Mouse (Mus musculus): ENCODE measurements around the gene Agr2.

Agr2 gene

DNA sequence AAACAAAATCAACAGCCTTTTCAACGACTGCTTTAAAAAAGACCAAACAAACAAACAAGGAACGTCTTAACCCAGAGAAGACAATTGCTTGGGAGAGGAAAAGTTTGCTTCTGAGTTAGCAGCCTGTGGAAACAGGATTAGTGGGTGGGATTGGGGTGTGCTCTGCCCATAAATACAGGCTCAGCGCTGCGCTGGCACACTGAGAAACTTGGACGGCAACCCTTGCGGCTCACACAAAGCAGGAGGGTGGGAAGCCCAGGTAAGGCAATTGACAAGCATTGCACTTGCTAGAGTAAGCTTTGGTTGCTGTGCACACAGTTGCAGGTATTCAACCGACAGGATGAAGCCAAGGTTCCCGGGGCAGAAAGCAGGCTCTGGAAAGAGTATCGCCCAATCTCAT is at the start of gene Agr2:
TSS of gene Agr2 (plus strand) at position 197 of the 400 bp plus-strand sequence.
- no peak for DNase-seq

DNA sequence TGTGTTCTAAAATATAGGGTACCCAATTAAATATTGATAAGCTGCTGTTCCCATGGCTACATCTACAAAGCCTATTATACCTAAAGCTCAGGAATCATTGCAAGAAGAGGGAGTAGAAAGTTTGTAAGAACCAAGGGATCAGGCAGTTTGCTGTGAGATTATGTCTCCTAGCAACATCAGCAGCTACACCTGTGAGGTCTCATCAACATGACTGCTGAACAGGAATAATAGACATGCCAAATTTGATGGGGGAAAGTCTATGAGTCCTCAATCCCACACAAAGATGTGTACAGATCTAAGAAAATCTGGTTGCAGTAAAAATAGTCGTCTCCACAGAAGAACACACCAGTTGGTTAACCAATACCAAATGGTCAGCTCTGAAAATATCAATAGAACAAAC is 41.0 kb upstream of the Agr2 start:
- DNase-seq: no peak

DNA sequence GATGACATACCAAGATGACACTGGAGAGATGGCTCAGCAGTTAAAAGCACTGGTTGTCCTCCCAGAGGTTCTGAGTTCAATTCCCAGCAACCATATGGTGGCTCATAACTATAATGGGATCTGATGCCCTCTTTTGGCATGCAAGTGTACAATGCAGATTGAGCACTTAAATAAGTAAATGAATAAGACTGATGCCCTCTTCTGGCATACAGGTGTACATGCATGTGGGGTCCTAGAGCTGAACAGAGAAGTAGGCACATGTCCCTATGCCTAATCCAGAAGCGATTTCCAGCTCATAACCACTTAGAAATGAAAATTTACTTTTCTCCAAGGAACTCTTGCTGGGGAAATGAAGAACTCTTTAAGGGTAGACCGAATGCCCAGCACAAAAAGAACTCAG is 35.5 kb upstream of the Agr2 start:
- DNase-seq: no peak

DNA sequence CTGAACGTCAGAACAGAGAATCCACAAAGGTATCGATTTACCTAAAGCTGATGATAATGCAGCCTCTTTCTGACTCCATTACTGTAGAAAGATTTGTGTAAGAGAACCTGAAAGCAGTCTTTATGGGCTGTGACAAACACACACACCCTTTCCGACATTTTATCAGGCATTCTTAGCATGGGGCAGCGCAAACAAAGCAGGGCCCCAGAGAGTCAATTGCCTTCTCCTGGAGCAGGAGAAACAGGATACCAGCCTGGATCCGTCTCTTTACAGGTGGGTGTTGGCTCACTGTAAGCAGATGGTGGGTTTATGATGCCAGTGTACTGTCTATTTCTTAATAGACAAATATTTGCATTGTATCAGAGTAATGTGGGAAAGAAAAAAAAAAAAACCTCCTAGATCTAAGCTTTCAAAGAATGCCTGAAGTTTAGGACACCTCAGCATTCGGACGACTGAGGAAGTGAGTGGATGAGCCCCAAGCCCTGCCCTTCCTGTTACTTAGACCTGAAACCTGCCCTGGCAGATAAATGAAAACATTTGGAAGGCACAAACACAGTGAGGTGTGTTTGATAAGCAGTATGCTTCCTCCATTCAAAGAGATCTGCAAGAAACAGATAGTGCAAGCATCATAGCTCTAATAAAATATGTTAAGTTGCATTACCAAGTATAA is 26.5 kb upstream of the Agr2 start:
- DNase-seq: no peak

DNA sequence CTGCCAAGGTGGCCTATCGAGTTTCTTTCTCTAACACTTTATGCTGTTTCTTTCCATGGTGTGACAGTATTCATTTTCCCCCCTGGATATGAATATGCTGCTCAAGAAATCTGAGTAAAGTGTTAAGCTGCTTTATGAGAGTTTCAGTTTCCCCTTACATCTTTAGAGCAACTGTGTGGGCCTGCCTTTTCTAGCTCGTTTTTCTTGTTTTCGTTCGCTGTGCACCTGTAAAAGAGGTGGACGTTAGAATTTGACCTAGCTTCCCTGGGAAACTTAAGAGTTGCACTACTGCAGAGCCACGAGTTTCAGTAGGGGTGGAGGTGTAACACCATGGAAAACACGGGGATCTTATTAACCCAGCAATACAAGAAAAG is 26.0 kb upstream of the Agr2 start:
- DNase-seq: no peak

DNA sequence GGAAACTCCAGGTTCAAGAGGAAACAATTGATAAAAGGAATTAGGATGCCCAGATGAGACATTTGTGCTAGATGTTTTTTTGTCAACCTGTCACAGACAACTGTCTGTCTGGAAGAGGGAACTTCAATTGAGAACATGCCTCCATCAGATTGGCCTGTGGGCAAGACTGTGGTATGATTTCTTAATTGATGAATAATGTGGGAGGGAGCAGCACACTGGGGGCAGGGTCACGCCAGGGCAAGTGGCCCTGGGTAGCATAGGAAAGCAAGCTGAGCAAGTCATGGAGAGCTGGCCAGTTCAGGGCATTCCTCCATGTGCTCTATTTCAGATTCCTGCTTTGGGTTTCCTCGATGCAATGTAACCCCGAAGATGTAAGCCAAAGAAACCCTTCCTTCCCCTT is 16.8 kb upstream of the Agr2 start:
- DNase-seq: no peak

DNA sequence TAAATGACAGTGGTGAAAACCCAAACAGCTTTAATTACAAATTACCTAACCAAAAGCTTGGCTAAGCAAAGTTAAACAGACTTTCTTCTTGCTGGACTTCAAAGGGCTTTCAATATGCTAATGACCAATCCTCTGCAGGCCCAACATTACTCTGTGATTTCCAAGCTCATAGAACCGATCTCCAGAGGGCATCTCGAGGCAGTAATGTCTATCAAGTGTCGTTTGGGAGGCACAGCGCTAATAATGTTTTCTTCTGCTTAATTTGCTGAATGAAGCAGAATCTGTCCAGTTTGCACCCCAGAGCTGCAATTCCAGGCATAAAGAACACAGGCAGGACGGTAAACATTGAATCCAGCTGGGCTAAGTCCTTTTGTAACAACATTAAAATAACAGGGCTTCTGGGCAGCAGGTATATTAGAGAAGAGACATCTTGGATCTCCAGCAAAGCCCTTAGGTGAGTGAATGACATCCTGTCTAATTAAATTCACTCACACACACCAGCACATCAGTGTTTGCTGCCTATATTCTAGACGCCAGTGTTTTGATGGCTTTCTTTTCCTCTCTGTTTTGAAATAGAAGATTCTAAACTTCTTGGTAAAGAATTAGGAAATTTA is 15.0 kb upstream of the Agr2 start:
- DNase-seq: no peak

DNA sequence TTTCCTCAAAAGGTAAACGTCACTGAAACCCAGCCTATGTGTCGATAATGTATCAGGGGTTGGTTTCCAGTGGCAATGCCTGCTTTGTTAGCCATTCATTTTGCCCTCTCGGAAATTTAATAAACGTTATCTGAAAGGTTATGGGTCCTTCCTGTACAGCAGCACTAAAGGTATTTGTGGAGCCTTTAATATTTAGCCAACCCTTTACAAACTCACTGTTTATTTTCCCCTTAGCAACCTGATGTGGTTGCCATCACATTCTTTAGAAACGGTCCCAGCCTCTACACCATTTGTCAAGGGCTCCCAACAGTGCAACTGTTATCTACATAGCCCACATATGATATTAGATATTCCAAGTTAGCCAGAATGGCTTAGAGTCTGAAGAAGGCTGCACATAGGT is 13.1 kb upstream of the Agr2 start:
- DNase-seq: no peak

DNA sequence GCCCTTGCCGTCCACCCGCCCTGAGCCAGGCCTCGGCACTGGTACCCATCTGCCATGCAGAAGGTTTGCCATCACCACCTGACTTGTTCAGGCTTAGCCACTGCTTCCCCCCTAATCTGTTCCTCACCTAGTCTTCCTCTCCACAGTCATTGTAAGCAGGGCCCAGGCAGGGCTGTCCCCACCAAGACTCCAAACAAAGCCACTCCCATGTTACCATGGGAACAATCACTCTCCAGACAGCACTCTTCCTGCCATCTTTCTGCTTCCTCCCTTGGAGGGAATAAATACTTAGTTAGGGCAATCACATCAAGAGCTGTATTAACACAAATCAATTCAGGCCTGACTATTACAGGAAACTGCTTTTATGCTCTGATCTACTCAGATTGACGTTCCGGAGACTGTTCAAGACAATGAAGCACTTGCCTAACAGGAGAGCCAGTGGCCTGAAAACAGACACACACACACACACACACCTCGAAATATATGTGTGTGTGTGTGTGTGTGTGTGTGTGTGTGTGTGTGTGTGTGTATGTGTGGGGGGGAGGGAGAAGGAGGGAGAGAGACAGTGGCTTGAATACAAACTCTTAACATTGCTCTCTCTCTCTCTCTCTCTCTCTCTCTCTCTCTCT is 10.9 kb upstream of the Agr2 start:
- DNase-seq: peak in 1 of 2 experiments; percentile 46

DNA sequence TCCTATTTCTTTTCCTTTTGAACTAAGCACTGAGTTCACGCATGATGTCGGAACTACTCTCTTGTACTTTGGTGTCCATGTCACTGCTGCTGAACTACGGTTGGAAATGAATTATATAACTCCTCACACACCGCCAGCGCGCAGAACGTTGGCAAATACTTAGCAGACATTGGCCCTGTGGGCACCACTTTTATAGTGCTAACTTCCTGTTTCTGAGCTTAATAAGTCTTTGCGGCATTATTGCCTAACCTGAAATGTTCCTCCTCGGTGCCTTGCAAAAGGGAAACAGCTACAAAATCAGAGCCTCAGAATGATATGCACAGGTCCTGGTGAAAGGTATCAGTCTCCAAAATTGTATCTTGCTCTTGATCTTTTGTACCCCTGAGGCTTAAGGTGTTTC is 9.2 kb upstream of the Agr2 start:
- no peak for DNase-seq

DNA sequence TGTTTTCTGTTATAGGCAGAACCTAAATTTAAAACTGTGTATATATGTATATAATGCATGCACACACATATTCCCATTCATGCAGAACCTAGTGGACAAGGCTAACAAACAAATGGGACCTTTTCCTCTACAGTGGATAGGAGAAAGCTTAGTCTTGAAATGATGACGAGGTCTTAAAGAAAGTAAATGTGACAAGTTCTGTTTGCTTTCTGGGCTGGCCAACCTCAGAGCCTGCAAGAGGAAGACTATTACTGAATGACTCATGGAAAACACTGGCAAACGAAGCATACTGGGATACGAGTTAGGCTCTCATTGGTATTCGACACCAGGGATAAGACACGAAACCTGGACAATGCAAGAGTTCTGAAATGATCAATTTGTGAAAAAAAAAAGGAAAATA is 8.0 kb upstream of the Agr2 start:
- DNase-seq: no peak

DNA sequence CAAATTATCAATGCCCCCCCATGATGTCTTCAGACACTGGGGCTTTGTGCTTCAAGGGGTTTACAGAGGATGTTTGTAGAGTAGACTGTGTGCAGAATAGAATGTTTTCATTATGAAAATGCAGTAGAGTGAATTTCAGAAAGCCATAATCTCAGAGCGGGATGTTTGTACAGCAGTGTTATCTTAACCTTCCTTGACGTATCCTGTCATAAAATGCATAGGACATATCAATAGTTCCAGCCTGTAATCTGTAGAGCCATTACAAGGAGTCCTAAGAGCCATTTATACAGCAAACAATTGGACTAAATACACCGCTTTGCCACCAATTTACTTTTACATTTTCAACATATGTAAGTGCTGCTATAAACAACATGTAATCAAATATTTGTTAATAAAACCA is 876 bp downstream of the Agr2 start:
- DNase-seq: no peak

DNA sequence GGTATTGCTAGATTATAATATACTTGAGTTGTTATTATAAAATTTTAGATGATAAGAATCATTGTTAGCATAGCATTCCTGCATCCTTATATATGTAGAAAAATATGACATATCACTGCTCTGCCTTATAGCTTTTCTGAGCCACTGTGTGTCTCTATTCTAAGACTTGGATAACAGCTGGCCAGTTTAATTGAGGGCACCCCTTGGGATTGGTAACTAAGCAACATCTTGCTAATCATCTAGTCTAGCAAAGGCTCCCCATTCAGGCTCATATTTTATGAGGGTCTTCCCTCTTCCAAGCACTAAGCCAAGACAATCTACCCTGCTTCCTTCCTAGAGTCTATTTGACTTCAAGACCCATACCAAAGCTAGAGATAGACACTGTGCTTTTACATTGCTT is 1.4 kb downstream of the Agr2 start:
- DNase-seq: no peak

DNA sequence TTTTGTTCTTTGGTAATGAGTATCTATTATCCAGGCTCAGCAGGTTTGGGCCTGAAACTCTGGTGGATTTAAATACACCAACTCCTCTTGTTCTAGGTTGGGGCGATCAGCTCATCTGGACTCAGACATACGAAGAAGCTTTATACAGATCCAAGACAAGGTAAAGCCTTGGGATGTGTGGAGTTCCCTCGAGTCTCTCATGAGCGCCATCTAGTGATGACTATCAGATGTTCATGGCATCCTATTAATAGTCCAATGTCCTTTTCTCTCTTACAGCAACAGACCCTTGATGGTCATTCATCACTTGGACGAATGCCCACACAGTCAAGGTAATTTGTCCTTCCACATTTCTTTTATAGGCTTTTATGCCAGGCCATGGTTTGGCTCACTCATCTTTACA is 3.1 kb downstream of the Agr2 start:
- DNase-seq: peak; percentile 35 to 44

DNA sequence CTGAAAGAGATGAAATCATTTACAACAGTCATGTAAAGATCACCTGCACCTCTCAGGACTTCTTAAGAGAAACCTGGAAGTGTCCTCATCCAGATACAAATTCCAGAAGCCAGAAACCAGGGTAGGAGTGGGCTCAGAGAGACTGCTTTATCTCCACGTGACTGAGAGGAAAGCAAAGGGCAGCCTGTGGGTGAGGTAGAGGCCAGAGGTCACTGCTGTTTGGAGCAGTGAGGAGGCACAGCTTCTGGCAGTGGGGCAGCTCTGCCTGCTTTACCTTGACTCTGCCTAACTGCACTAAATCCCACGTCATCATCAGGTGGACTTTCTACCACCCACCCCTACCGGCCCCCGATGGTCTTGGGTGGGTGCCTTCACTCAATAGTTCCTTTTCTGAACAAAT is 12.0 kb downstream of the Agr2 start:
- DNase-seq: peak; percentile 12 to 20

DNA sequence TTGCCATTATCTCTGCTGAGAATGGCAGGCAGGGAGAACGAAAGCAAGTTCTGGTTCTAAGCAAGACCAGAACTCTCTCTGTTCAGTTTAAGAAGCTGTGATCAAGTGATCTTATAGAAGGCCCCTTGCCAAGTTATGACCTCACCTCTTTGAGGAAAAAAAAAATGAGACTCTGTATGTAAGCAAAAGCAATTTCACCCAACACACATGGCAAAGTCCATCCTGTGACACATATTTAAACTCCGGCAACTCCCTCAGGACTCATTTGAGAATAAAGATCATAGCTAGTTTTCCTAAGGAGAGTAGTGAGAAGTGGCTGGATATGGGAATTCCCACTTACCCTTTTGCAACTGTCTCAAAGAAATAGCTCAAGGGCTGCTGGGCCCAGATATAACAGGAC is 14.9 kb downstream of the Agr2 start:
- no peak for DNase-seq

DNA sequence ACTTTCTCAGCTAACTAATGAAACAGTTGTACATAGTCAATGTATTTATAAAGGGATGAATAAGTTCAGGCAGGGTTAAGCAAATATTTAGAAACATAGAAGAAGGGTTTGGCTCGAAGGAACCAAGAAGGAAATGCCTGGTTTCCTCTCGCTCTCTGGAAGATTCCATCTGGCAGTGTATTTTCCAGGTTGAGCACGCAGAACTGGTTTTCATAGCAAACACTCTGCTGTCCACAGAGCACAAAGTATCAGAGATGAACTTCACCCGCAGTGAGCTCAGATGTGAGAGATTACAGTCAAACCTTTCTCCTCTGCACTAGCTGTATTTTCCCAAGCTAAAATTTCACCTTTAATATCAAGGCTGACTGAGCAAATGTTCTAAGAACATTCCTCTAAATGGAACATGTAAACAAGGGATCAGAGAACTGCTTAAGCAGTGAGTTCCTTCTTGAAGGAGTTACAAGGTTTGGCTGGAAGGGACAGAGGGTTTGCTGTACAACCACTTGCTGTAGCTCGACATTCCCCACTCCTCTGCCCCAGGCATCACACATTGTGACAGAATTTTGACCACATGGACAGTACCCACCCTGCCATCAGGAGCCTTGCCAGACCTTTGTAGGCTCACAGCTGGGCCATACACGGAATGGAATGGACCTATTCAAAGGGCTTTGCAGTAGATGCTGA is 15.8 kb downstream of the Agr2 start:
- no peak for DNase-seq

DNA sequence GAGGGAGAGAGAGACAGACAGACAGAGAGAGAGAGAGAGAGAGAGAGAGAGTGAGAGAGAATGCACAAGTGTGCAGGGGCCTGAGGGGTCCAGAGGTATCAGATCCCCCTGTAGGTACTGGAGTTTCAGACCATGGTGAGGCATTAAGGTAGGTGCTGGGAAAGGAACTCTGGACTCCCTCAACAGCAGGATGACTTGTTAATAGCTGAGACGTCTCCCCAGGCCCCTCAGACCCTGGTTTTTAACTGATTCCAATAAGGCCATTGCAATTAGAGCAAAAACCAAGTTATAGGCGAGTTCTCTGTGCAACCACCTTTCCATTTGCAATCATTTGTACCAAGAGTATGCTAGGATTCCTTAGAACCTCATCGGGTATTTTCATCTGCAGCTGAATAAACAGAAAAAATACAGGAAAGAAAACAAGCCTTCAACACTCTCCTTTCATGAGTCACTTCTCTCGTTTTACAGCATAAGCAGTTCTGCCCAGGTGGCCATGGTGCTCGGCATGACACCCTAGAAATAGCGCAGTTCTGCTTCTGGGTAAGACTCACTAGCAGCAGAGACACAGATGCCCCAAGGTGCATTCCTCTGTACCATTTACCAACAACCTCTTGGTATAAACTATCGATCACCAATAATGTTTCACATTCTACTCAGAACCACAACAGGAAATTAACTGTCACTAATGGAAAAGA is 20.7 kb downstream of the Agr2 start:
- no peak for DNase-seq

DNA sequence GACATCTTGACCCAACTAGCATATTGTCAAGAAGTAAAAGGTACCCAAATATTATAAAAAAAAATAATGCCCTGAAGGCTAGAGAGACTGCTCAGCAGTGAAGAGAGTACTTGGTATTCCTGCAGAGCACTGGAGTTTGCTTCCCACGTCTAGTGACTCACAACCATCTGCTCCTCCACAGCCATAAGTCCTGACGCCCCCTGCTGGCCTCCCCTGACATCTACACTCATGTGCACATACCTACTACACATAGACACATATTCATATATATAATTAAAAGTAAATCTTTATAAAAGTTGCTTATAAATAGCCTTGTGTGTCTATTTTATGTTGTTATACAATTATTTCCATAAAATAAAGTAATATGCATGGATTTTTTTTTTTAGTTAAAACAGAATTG is 25.1 kb downstream of the Agr2 start:
- DNase-seq: no peak

DNA sequence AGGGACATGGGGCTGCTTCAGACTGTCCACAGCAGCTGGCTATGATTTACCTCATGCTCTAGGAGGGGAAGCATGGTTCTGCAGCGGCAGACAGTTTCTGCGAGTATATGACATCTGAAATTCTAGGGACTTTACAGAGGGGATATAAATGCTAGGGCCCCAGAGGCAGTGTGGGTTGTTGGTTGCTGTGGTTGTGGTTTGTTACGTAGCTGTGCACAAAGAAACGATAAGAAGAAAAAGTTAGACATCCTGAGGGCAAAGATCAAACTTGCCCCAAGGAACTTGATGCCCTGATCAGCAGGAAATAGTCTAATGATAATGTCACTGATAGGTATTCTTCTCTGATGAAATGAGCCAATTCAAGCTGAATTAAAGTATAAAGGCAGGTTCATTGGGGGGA is 26.9 kb downstream of the Agr2 start:
- no peak for DNase-seq

DNA sequence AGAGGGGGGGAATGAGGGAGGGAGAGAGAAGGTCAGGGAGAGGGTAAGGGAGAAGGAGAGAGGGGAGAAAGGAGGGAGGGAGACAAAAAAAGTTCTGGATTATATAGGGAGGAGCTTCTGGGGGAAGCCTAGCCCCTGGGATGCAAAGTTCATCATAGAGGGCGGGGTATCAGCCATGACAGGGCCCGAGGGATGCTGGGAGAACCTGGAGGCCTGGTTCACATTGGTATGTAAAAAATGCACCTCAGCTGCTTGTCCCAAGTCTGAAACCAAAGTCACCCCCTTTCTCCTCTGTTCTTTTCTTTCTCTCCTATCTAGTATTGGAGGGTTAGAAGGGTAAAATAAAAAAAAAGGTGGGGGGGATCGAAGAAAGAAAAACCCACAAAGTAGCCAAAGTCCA is 27.4 kb downstream of the Agr2 start:
- no peak for DNase-seq

DNA sequence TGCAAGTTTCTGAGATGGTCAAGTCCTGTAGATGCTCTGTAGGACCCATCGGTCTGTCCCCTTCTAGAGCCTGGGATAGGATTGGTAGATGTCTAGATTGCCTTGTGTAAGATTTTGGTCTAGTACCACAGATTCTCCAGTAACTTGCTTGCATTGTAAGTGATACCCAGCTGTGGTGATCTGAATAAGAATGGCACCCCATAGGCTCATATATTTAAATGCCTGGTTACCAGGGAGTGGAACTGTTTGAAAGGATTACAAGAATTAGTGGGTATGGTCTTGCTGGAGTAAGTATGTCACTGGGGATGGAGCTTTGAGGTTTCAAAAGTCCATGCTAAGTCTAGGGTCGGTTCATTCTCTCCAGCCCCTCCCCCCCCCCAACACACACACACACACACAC is 28.0 kb downstream of the Agr2 start:
- DNase-seq: no peak

DNA sequence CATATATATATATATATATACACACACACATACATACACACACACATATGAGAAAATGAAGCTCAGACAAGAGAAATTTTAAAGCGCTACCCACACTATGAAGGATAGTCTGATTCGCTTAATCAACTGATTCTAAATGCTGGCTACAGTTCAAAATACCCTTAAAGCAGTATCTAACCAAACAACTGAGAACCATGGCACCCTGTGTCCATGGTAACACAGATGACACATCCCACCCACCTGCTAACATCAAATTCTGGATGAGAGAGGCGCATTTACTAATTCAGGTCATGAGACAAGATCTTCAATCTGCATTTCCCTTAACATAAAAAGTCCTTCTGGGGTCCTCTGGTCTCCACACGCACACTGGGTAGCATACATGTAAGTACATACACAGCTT is 33.4 kb downstream of the Agr2 start:
- no peak for DNase-seq

DNA sequence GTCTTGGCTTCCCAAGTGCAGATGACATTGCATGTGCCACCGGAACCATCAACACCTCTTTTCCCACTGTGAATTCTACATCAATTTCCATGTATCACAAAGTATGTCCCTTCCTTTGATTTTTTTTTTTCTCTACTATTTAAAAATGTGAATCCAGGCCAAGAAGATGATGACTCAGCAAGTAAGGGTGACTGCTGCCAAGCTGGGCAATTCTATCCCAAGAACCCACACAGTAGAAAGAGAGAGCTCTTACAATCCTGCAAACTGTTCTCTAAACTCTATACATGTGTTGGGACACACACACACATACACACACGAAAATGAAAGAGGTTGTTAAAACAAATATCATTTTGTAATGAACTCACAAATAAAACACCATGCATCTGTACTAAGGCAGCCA is 34.5 kb downstream of the Agr2 start:
- no peak for DNase-seq
